Mouse (Mus musculus) bone marrow macrophage, adult 2 months (primary cell): ENCODE measurements around the gene Hist1h2ad.

ENCODE experiments used
- CTCF ChIP-seq: IDR thresholded peaks from 2 replicates; pipeline ENCODE4 v1.5.1; 2012; ENCODE audit warnings: low read depth, mild to moderate bottlenecking, low read length, moderate library complexity
- POLR2A ChIP-seq: IDR thresholded peaks from 2 replicates; pipeline ENCODE4 v1.6.1; 2012; ENCODE audit warnings: mild to moderate bottlenecking, low read depth, low read length, borderline replicate concordance

DNA sequence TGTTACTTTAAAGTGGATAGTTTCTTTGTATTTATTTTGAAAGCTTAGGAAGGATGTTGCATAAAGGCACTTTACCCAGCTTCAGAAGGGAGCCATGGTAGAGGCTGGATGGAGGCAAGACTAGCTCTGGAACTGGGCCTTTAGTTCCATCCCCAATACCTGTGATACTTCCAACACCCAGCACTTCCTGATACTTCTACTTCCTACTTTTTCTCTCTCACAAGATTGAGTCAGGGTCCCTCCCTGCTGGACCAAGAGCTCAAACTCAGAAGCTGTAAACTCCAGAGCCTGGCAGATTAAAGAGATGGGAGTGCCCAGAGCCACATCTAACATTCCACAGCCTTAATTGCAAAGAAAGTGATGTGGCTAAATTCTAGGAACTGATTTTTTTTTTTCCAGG lies 10.2 kb downstream of the Hist1h2ad start:
- TF ChIP-seq CTCF = no peak
- TF ChIP-seq POLR2A = no peak
